Mouse (Mus musculus): ENCODE results near the gene Stard13.

The Stard13 gene

DNA sequence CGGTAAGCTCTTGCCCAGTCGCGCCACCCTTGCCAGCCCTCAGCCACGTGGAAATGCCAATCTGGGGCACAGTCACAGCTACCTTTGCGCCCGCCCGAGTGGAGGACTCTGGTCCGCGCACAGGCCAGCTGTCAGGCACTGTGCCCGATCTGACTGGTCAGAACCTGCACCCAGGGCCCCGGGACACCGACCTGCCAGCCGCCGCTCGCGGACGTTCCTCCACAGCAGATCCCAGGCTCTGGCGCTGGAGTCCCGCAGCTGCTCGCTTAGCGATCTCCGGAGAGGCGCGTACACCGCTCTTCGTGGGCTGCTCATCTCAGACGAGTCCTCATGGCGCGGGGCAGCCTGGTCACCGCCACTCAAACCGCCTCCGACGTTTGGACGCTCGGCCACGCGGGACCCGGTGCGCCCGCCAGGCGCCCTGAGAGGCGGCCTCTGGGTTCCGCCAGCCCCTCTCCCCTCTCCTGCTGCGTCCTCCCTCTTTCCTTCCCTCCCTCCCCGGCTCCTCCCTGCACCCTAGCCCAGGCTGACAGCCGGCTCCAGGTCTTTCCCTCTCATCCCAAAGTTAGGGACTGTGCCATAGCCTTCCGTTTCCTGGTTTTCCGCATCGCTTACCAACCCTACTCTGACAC lies at the start of gene Stard13:
TSS of gene Stard13 (minus strand) at position 437 of the 632 bp plus-strand sequence.
- DNase-seq, result peak; percentile 26

DNA sequence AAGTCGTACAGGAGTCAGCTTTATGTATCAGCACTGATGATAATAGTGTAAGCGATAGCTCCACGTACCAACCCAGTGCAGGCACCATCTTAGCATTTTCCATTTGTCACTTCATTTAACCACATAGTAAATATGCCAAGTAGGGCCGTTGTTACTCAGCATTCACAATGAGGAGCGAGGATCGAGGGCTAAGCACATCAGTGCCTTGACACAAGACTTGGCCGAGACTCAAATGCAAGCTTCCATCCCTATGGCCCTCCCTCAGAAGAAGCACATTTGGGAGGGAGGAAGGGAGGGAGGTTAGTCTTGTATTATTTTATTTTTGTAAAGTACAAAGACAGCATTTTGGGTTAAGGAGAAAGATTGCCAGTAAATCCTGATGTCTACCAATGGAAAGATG lies 45.9 kb upstream of the Stard13 start:
- DNase-seq, result no peak

DNA sequence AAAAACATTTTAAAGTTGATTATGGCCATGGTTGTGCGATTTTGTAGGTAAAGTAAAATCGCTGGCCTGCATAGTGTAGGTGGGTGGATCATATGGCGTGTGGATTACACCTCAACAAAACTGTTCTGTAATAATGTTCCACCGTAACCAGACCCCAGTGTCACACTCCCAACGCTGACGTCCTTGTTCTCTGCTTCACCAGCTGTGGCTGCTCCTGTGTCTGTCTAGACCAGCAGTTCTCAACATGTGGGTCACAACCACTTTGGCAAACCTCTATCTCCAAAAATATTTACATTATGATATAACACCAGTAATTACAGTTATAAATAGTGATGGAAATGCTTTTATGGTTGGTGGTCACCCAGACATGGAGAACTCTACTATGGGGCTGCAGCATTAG lies 44.3 kb upstream of the Stard13 start:
- DNase-seq, result no peak

DNA sequence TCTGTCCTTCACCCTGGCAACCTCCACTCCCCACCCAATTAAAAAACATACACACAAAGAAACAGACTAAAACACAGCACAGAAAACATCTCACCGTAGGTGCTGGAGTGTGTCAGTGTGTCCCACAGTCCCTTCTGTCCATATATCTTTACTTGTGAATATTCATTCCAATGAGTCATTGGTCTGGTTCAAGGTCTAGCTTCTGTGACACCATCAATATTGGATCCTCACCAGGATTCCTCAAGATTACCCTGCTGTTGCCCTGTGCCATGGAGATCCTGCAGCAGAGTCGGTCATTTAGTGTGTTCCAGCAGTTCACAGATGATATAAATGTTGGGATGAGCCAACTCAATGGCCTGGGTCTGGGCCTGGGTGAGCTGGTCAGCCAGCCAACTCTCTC lies 42.4 kb upstream of the Stard13 start:
- no peak for DNase-seq

DNA sequence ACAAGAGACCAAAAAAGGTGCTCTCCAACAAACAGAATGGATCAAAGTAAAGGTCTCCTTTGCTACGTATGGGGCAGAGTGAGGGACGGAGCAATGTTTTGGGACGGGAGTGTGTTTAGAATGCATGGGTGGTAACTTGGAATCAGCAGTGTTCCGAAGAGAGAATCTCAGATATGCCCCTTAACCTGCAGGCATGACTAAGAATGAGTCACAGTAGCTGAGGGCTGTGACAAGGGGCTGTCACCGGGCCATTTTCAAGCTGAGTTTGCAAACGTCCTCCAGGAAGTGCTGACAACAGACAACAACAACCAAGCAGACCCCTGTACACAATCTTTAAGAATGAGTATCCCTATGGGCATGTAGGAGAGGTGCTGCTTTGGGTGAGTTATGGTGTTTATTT lies 40.6 kb upstream of the Stard13 start:
- no peak for DNase-seq

DNA sequence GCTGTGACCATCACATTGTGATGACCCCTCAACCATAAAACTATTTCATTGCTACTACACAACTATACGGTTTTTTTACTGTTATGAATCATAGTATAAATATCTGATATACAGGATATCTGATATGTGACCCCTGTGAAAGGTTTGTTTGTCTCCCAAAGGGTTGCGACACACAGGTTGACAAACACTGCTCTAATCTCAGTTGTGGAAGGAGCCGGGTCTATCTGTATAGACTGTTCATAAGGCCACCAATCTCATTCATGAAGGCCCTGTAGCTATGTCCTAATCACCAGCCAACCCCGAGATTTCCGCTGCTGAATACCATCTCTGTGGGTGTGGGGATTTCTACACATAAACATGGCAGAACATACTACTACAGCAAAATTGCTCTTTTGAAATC lies 37.2 kb upstream of the Stard13 start:
- no peak for DNase-seq

DNA sequence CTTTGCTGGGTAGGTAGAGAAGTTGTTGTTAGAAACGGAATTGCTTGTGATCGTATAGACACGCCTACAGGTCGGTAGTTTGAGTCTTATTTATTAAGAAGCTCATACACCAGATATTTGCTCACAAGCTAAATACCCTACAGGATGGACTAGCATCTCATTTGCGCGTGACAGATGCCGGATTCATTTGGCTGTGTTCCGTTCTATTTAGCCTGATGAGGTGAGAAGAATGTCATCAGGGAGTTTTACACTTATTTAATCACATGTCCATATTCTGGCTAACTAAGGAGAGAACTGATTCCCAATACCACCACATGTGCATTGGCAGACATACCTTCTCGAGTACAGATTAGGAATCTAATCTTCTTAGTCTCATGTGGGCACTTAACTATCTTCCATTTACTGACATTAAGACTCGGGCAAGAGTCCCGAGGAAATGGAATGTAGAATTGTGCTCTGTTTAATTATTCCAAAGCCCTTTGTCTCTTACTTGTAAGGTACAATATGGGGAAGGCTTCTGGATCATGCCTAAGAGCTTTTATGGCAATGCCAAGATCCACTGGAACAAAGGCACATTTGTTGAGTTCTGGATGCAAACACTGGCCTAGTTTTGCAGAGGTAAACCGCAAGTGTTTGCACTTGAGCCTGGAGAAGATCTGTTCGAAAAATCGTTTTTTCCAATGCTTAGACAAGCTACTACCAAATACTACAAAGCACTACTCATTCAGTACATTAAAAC lies 33.4 kb upstream of the Stard13 start:
- DNase-seq, result no peak

DNA sequence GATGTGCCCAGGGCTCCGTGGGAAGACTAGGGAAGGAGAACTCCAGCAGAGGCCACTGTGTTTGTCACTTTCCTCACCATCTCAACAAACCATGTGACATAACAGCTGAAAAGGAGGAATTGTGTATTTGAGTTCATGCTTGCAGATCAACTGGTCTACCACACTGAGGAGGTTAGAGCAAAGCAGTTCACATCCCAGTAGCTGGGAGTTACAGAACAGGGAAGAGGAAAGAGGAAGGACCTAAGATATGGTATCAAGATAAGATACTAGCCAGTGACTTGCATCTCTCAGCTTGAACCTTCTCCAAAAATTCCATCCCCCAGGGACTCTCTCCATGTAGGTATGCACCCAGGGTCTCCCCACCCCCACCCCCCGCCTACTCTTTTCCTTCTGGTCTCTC lies 27.9 kb upstream of the Stard13 start:
- no peak for DNase-seq

DNA sequence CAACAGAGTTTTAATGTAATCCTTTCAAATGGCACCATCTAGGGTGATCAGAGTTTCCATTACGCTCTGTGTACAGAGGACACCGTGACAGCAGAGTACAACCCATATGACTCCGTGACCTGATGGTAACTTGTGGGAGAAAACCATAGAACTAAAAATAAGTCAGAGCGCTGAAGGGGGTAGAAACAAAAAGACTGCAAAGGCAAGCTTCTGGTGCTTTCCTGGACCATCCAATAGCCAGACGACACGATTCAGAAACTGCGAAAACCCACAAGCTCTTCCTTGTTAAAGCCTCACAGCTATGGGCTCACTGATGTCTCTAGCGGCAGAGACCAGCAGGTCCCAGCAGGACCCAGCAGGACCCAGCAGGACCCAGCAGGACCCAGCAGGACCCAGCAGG lies 18.6 kb upstream of the Stard13 start:
- DNase-seq, result no peak

DNA sequence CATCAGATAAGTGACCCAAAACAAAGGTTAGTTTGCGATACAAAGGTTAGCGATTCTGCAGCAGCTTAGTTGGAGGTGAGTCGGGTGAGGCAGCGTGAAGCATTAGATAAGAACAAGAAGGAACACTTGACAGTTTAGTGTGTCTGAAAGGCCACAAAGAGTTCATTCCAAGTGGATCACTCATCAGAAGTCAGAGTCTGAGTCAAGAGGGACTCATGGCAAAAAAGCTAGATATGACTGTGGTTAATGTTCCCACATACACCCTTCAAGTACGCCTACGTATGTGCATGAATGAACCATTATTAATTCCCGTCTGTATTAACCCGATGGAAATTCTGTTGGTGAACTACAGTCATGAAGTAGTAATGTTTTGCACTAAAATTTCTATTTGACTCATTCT lies 18.0 kb upstream of the Stard13 start:
- DNase-seq, result no peak

DNA sequence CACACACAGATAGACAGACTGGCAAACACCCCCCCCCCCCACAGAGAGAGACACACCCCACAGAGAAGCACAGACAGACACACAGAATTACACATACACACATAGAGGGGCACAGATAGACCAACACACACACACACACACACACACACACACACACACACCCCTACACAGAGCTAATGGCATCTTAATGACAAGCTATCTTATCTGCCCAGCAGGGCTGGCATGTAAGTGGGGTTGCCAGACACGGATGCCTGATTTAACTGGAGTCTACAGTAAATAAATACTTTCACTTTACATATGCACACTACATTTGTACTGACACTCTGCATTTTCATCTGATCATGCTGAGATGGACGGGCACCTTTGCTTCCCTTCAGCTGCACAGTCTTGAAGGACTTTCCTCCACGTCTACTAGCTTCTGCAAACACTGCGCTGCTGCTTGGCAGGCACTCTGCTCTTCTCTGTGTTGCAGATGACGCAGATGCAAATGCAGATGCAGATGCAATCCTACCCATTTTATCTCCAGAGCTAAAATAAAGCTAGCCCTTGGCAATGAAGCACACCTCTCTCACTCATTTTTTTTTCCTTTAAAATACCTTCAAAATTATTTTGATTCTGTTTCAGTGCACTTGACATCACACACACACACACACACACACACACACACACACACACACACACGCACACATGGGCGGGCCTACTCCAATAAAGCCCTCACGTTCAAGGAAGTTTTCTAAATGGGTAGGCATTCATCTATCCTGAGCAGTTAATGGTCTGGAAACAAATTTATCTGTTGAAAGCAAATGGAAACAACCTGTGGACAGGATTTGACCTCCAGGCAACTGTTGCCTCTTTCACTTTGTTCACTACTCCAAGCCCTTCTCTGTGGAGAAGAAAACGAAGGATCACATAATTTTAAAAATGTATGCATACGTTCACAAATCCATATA lies 15.3 kb upstream of the Stard13 start:
- DNase-seq, result peak; percentile 43

DNA sequence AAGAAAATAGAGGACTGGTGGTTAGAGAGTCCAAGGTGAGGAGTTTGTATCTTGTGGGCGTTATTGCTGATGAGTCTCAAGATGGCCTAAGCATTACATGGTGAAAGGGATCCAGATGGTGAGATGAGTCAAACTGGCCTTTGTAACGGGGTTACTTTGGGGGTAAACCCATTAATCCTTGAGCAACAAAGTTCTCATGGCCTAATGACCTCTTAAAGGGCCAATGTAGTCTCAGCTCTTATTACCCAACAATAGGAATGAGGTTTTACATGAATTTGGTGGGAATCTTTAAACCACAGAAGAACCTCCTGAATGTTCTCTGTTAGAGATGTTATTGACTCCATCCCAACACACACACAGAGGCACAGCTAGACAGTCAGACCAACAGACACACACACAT lies 14.4 kb upstream of the Stard13 start:
- no peak for DNase-seq

DNA sequence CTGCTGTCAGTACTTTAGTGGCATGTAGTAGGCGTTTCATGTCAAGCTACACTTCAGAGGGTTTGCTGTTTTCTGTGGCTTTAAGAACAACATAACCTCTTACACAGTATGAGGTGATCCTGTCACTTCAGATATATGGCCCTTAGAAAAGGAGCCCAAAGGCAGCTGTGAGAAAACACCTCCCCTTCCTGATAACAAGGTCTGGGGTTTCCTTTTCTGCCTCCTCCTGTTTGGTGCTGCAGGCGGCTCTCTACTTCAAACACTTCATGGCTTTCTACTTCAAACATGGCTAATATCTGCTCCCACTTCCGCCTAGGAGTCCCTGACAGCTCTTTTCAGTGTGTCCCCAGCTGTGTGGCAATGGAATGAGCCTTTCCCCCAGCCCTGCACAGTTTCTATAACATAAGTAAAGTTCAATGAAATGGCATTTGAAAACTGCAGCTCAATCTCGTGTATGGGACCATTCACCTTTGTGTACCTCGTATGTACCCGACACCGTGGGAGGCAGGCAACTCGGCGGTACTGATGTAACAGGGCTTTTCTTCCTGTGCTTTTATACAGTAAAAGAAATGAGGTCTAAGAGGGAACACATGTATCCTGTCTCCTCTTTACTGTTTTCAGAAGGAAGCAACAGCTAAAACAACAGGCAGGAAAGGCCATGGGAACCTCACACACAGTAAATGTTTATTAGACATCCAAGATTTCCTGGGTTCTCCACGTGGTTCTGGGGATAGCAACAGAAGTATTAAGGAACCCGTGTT lies 13.7 kb upstream of the Stard13 start:
- DNase-seq, result no peak

DNA sequence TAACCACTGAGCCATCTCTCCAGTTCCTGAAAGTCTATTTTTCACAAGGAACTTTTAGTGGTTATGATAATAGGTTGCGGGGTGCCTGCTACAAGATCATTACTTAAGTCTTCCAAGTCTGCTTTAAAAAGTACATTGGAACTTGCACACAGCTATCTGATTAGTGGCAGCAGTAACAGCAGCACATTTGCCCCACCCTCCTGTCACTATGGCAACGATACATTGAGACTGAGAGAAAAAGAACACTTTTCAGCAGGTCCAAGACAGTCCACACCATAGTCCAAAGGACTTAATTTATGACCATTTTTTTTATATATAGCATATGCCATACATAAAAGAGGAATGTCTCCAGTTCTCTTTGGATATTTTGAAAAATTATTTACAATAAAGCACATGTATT lies 12.7 kb upstream of the Stard13 start:
- DNase-seq, result peak; percentile 29

DNA sequence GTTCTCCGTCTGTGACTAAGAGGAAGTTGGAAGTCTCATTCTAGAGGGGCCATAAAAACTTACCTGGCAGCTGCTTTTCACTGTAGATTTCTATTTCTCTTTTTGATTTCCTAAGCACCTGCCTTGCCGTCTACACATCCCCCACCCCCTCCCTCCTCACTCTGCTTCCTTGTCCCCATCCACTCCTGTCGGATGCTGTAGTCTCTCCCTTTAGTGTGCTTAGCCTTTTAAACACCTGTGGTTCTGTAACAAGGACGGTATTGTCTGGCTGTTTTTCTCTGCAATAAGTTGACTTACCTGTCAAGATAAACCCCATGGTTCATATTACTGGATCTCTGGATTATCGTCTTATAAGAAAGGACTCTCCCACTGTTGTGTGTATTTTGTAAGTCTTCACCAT lies 11.9 kb upstream of the Stard13 start:
- no peak for DNase-seq

DNA sequence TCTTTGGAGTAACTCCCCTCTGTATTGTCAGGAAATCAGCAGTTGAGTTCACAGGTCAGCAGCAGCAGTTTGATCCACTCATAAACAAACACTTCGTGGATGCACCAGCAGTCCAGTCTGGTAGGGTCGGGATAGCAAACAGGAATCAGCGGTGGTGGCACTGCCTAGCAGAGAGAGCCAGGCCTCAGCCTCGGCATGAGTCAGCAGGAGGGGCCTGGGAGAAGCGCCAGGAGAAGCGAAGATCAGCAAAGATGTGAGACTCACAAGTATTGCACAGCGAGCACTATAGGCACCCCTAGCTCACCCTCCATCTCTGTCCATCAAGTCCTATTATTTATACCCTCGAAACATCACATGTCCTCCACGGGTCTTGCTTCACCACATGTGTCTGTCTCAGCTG lies 5.1 kb upstream of the Stard13 start:
- no peak for DNase-seq

DNA sequence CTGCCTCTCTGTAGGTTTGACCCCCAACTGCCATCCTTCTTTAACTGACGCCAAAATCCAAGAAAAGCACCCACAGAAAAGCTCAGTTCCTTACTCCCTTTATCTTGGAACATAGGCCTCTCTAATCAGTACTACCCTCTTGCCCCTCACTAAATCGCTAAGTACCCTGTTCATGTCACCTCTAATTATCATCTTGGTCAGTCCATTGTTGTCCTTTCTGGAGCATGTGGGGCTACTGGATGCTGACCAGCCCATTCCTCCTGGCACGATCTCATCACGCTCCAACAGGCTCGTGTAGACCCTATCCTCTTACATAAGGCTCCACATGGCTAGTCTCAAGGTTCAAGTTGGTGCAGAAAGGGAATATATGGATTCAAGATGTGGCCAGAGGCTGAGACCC lies 2.8 kb upstream of the Stard13 start:
- DNase-seq, result no peak

DNA sequence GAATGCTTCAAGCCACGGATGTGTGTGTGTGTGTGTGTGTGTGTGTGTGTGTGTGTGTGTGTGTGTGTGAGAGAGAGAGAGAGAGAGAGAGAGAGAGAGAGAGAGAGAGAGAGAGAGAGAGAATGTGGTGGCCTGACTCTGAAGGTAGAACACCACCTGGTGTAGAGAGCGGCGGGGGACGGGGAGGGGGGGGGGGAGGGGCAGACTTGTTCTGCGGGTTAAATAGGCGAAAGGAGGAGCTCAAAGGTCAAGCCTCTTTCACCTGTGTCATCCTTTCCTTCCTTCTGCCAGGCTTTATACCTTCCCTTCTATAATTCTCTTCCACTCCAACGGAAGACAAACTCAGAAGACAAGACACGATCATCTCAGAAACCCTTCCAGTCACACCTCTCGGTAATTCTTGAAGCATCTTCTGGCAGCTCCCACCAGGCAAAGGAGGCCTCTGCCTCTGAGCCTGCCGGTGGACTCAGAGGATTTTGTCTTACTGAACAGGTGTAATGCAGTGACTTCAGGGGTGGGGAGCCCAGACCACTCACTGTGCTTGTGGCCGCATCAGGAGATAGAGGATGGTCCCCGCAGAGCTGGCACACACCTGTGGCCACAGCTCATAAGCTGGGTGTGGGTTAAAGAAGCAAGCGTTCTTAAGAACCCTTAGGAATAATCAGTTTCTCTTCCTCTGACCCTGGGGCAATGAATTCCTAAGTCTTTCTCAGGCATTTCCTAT lies 898 bp downstream of the Stard13 start:
- no peak for DNase-seq

DNA sequence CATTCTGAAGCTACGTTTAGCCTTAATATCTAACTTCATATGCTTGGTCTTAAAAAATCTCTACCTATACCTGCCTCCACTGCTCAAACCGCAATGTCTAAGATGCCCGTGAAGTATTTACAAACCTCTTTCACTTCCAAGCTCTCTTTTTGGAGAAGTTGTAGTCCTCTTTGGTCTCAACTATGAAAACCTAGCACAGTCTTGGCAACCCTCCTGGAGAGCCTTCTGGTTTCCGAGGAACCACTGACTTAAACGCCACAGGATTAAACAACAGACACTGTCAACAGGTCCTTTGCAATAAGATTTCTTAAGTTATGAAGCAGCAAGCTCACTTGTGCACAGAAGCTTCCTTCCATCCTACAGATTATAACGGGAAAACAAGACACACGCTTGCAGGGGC lies 1.8 kb downstream of the Stard13 start:
- DNase-seq, result no peak

DNA sequence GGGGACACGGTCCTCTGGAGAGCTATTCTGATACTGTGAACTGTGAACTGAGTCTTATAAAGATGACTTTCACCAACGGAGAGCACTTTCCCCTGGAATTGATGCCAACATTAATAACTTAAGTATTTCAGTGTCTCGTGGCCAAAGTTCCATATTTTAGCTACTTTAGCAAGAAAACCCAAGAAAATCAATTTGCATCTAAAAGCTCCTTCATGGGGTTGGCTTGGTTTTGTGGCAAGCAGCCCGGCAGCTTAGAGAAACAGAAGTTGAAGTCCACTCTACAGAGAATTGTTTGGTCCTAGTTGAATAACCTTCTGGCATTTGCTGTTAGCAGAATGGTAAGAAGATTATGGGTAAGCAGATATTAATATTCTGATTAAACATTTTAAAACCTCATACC lies 2.2 kb downstream of the Stard13 start:
- DNase-seq, result no peak

DNA sequence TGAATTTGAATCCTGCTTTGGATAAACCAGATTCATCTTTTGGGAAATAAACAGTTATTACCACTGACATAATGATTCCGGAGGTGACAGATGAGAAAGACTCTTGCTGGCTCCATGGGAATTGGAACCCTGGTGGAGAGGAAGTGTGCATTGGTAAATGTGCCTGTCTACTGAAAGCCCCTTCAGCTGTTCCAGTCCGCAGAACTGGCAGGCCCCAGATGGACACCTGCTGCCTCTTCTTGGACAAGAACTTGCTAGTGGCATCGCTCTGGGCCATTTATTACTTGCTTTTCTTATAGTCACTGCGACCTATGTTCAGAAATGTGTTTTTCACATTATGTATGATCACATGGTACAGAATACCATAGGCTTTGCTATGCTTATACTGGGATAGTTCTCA lies 3.2 kb downstream of the Stard13 start:
- no peak for DNase-seq

DNA sequence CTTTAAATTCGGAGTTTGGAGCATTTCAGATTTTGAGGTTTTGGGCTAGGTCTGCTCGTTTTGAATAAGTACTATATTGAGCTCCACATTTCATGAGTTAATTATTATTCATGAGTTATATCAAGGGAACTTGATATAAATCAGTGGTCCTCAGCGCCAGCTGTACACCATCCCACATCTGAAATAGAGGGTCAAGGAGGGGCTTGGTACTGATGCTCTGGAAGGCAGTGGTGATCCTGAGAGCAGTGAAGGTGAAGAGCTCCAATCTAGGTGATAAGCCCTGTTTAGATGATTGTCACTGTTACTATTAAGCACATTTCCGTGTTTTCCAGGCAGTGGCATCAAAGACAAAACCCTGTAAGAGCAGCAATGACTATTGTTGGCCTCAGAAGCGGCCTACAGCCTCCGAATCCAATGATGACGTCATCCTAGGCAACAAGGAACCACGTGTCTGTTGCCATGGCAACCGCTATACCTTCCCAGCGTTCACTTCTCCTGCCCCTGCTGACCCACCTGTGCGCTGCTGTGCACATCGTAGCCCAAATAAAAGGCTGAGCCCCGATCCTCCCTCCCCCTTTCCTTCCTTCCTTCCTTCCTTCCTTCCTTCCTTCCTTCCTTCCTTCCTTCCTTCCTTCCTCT lies 5.2 kb downstream of the Stard13 start:
- DNase-seq, result no peak
